Mouse (Mus musculus) heart, embryonic 12.5 days (tissue): ENCODE data around the gene Sec23b. TPM values are rescaled to one million over a fixed set of nuclear protein-coding genes. Genes with fewer than 3 reads are reported as not detected.
A peak's percentile ranks its signal among the peaks of the same experiment; 100 is the strongest.

Experiments
- ATAC-seq: fragments of 200-750 bp; cut with Nextera tagmentation; 2 replicates; pipeline ENCODE4 v1.8.0; 2017; ENCODE audit warnings: moderate TSS enrichment, moderate library complexity; ENCODE audit not compliant: insufficient number of reproducible peaks, low FRiP score
- H3K27ac ChIP-seq: fragments of 300-500 bp; sonication (generic); 2 replicates; pipeline ENCODE4 v1.5.1; 2016; ENCODE audit warnings: mild to moderate bottlenecking, moderate library complexity; ENCODE audit not compliant: poor library complexity, severe bottlenecking
- H3K27me3 ChIP-seq: fragments of 300-500 bp; sonication (generic); replicated peaks from 2 replicates; pipeline ENCODE4 v1.6.1; 2016; ENCODE audit warnings: mild to moderate bottlenecking, moderate library complexity
- H3K36me3 ChIP-seq: fragments of 300-500 bp; sonication (generic); 2 replicates; pipeline ENCODE4 v1.6.1; 2016; ENCODE audit warnings: mild to moderate bottlenecking, moderate library complexity
- H3K4me1 ChIP-seq: fragments of 300-500 bp; sonication (generic); replicated peaks from 2 replicates; pipeline ENCODE4 v1.6.1; 2016; ENCODE audit warnings: mild to moderate bottlenecking
- H3K4me2 ChIP-seq: fragments of 300-500 bp; sonication (generic); 2 replicates; pipeline ENCODE4 v1.6.1; 2016; ENCODE audit warnings: mild to moderate bottlenecking, moderate library complexity
- H3K4me3 ChIP-seq: fragments of 300-500 bp; sonication (generic); 2 replicates; pipeline ENCODE4 v1.5.1; 2016; ENCODE audit warnings: mild to moderate bottlenecking
- H3K9ac ChIP-seq: fragments of 300-500 bp; sonication (generic); 2 replicates; pipeline ENCODE4 v1.6.1; 2016; ENCODE audit warnings: mild to moderate bottlenecking, moderate library complexity
- H3K9me3 ChIP-seq: fragments of 300-500 bp; sonication (generic); replicated peaks from 2 replicates; pipeline ENCODE4 v1.6.1; 2016; ENCODE audit warnings: mild to moderate bottlenecking, moderate library complexity
- WGBS: fragments of 180-500 bp; shearing (Covaris S2); methylation state at CpG from one replicate; pipeline ENCODE4 v1.1.7; 2016; 5-methylcytosine and 5-hydroxymethylcytosine counted together
- polyA plus RNA-seq: library from polyadenylated mRNA; unstranded; fragments of >200 nt; fragmentation: Nextera tagmentation; extraction: Ambion mirVana; gene quantifications from 2 replicates; pipeline ENCODE4 v1.2.1, GENCODE M21; 2016

The Sec23b gene
- polyA plus RNA-seq, 1 experiment from 2014 or later: 50.6 TPM

DNA sequence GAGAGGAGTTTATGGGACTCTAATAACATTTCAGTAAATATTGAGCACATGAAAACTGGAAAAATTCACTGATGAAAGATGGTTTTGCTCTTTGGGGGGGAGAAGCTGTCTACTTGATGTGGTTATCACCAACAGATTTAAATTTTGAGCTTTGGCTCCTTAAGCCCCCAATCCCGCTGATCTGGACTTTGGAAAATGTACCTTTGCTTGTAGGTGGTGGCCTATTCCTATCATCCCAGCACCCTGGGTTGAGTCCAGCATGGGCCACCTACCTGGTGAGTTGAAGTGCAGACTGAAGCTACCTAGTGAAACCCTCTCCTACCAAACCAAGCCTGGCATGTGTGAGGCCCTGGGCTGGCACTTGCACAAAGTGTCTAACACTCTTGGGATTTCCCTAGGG, 45.5 kb downstream of the Sec23b start:
- H3K9ac ChIP-seq: no peak overlapping the region
- H3K9me3 ChIP-seq: no peaks in the 10 kb centered on the region
- no peak overlapping the region for H3K4me3 ChIP-seq
- no peak overlapping the region for H3K4me2 ChIP-seq
- no peaks in the 10 kb centered on the region for H3K4me1 ChIP-seq
- no peak for ATAC-seq
- no peaks in the 10 kb centered on the region for H3K27me3 ChIP-seq
- H3K36me3 ChIP-seq: peaks cover 3% of the 10 kb centered on the region; the same call in 1 of the 2 replicates
- no peak overlapping the region for H3K27ac ChIP-seq
- WGBS: 84% methylated on average over 1 of the region's 1 CpGs

DNA sequence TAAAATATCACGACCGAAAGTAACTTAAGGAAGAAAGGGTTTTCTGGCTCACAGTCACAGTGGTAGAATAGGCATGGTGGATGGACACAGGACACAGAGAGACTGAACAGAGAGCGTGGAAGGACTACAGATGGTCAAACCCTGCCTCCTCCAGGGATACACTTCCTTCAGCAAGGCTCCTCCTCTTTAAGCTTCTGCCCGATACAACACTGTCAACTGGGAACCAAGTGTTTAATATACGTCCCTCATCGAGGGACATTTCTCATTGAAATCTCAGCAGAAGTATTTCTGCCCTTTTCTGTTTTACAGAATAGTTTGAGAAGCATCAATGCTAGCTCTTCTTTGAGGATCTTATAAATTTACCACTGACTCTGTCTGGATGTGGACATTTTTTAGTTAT, 57.9 kb downstream of the Sec23b start:
- H3K9me3 ChIP-seq: no peaks in the 10 kb centered on the region; the same call in 1 of the 2 replicates
- H3K36me3 ChIP-seq: no peaks in the 10 kb centered on the region
- H3K4me2 ChIP-seq: no peak overlapping the region
- H3K9ac ChIP-seq: no peak overlapping the region
- H3K27me3 ChIP-seq: no peaks in the 10 kb centered on the region
- H3K4me1 ChIP-seq: 0 out of 2 replicates have a peak, but pooled peaks cover 8% of the 10 kb centered on the region
- no peak overlapping the region for H3K27ac ChIP-seq
- no peak overlapping the region for H3K4me3 ChIP-seq
- 90% methylated on average over 6 of the region's 6 CpGs for WGBS
- no peak for ATAC-seq

DNA sequence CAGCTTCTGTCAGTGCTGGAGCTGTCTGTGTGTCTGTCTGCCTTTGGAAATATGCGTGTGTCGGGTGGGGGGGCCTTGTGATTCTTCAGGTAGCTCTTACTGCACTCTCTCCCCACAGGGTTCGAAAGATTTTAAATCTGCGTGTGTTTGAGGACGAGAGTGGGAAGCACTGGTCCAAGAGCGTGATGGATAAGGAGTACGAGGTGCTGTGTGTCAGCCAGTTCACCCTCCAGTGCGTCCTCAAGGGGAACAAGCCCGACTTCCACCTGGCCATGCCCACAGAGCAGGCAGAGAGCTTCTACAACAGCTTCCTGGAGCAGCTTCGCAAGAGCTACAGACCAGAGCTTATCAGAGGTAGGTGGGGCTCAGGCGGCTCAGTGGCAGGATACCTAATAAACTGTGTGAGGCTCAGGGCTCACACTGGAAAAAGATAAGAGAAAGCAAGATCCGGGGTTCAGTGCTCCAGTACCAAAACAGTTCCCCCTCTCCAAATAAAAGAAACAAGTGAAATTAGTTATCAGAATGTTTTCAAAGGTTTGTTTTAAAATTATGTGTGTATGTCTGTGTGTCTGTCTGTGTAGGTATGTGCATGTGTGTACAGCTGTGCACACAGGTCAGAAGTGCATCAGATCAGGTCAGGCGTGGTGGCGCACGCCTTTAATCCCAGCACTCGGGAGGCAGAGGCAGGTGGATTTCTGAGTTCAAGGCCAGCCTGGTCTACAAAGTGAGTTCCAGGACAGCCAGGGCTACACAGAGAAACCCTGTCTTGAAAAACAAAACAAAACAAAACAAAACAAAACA, 61.2 kb downstream of the Sec23b start:
- no peaks in the 10 kb centered on the region for H3K27me3 ChIP-seq
- H3K9me3 ChIP-seq: no peaks in the 10 kb centered on the region; the same call in 1 of the 2 replicates
- no peak overlapping the region for H3K9ac ChIP-seq
- no peak overlapping the region for H3K4me3 ChIP-seq
- H3K4me1 ChIP-seq: 0 out of 2 replicates have a peak, but pooled peaks cover 8% of the 10 kb centered on the region
- H3K36me3 ChIP-seq: no peaks in the 10 kb centered on the region
- H3K27ac ChIP-seq: no peak overlapping the region
- no peak for ATAC-seq
- 55% methylated on average over 16 of the region's 16 CpGs for WGBS
- no peak overlapping the region for H3K4me2 ChIP-seq

DNA sequence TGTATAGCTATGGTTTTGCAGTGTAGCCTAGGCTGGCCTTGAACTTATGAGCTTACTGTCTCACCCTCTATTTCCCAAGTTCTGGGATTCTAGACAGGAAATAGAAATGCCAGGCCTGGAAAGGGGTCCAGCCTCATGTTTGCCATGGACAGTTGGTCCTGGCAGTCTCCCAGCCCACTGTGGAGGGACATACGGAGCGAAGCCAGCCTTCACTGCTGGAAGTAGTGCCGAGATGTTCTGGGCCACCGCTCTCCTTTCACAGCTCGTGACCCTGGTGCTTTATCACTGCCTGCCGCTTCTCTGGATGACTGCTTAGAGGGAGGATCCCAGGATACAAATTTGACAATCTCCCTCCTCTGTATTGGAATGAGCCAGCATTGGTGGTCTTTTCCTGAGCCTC, 65.5 kb downstream of the Sec23b start:
- Histone ChIP-seq H3K27ac (no peak overlapping the region), H3K4me2 (no peak overlapping the region), H3K9ac (no peak overlapping the region), H3K4me3 (no peak overlapping the region), H3K4me1 (0 out of 2 replicates have a peak, but pooled peaks cover 8% of the 10 kb centered on the region), H3K36me3 (no peaks in the 10 kb centered on the region), H3K27me3 (no peaks in the 10 kb centered on the region), H3K9me3 (peaks cover 1% of the 10 kb centered on the region; the same call in 1 of the 2 replicates)
- ATAC-seq: no peak
- WGBS: 93% methylated on average over 6 of the region's 6 CpGs

DNA sequence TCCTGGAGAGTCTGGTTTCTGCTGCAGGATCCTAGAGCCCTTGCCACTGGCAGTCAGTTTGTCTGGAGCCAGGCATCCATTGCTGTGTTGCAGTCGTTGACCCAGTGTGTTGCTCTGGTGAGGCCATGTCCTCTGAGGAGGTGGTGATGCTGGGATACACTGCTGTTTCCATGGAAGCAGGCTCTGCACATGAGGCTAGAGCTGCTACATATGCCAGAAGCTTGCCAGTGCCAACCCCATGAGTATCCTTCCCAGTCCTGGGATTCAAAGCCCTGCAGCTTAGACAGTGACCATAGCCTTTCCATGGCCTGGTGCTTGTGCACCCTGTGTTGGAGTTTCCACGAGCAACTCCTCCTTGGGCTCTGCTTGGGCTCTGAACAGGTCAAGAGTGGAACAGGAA, 77.5 kb downstream of the Sec23b start:
- Histone ChIP-seq H3K9ac (no peak overlapping the region), H3K27me3 (no peaks in the 10 kb centered on the region), H3K4me2 (no peak overlapping the region), H3K36me3 (0 out of 2 replicates have a peak, but pooled peaks cover 6% of the 10 kb centered on the region), H3K4me1 (no peaks in the 10 kb centered on the region), H3K9me3 (no peaks in the 10 kb centered on the region), H3K4me3 (no peak overlapping the region), H3K27ac (no peak overlapping the region)
- no peak for ATAC-seq
- WGBS: 73% methylated on average over 2 of the region's 2 CpGs

DNA sequence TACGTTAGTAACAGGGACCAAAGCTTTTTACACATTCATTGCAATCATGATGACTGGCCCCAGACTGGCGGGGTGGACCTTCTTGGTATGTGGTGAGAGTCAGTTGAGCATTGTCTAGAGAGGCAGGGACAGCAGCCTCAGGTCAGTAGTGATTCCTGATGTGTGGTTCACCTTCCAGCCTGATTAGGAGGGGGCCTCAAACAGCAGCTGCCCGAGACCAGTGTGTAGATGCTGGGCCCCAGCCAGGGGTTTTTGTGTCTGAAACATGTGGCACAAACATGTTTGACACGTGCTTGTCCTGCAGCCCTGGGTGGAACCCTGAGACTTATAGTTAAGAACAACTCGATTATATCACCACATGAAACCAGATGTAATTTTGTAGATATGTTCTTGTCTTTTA, 78.2 kb downstream of the Sec23b start:
- Histone ChIP-seq H3K4me2 (no peak overlapping the region), H3K9me3 (no peaks in the 10 kb centered on the region), H3K4me3 (no peak overlapping the region), H3K27ac (no peak overlapping the region), H3K4me1 (no peaks in the 10 kb centered on the region), H3K36me3 (0 out of 2 replicates have a peak, but pooled peaks cover 6% of the 10 kb centered on the region), H3K9ac (no peak overlapping the region), H3K27me3 (no peaks in the 10 kb centered on the region)
- 71% methylated on average over 5 of the region's 5 CpGs for WGBS
- ATAC-seq: no peak

DNA sequence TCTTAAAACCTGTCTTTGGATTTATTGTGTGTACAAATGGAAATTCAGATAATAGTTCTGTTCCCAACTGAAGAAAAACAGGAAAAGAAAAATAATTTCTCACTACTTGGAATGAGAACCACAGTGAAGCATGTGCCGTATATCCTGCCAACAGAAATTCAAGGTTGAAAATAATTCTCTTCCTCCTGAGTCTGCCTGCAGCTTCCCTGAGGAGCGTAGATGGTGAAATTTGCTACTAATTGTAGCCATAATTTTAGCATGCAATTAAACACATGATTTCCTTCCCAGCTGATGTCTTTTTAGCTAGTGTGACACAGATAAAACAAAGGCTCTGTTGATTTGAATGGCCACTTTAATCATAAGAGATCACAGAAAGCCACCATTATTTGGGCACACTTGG, 78.7 kb downstream of the Sec23b start:
- WGBS: 79% methylated on average over 2 of the region's 2 CpGs
- no peak for ATAC-seq
- H3K9me3 ChIP-seq: no peaks in the 10 kb centered on the region
- no peak overlapping the region for H3K27ac ChIP-seq
- no peaks in the 10 kb centered on the region for H3K27me3 ChIP-seq
- H3K9ac ChIP-seq: no peak overlapping the region
- H3K4me2 ChIP-seq: no peak overlapping the region
- no peaks in the 10 kb centered on the region for H3K4me1 ChIP-seq
- no peak overlapping the region for H3K4me3 ChIP-seq
- H3K36me3 ChIP-seq: 0 out of 2 replicates have a peak, but pooled peaks cover 6% of the 10 kb centered on the region

DNA sequence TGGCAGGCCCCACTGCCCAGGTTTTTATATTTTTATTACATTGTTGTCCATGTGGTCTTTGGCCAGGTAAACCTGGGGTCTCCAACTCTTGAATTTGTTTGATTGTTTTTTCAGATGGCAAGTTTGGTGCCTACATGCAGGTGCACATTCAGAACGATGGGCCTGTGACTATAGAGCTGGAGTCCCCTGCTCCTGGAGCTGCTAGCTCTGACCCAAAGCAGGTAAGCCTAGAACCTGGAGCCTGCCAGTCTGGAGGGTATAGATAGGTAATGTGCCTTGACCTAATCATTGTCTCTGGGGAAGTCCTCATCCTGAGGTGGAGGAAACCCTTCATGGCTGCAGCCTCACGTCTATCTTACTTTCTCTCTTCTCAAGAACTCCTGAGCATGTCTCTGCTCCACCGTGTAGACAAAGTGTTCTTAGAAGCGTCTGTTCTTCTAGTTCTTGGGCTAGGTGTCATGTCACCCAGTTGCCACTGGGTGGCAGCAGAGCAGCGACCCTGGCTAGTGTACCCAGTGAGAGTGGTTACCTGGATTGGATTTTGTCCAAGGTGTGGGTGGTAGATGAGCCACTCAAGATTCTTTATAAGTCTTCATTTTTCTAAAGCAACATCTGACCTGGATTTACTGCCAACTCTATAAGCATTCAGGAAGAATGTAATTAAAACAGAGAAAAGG, 79.8 kb downstream of the Sec23b start:
- 0 out of 2 replicates have a peak, but pooled peaks have one; percentile 15 for ATAC-seq
- Histone ChIP-seq H3K27me3 (no peaks in the 10 kb centered on the region), H3K4me1 (peaks cover 5% of the 10 kb centered on the region; the same call in 1 of the 2 replicates), H3K9me3 (no peaks in the 10 kb centered on the region), H3K4me3 (no peak overlapping the region), H3K4me2 (no peak overlapping the region), H3K27ac (no peak overlapping the region), H3K36me3 (0 out of 2 replicates have a peak, but pooled peaks cover 6% of the 10 kb centered on the region), H3K9ac (no peak overlapping the region)
- 21% methylated on average over 5 of the region's 5 CpGs for WGBS

DNA sequence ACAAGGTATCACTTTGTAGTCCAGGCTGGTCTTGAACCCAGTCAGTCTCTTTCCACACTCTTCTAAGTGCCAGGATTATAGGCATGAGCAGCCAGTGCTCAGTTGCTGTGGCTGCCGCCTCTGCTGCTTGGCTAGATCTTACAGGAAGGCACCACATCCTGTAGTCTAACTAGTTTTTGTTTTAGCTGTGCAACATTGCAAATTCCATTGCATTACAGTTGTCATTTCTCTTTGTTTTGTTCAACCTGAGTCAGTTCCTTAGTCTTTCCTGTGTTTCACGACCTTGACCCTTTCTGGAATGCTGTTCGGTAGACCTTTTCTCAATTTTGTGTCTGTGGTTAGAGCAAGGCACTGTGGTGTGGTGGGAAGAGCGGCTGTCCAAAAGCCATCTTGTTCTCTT, 81.2 kb downstream of the Sec23b start:
- Histone ChIP-seq H3K27me3 (no peaks in the 10 kb centered on the region), H3K36me3 (0 out of 2 replicates have a peak, but pooled peaks cover 5% of the 10 kb centered on the region), H3K4me3 (no peak overlapping the region), H3K4me2 (no peak overlapping the region), H3K9me3 (no peaks in the 10 kb centered on the region), H3K4me1 (peaks cover 5% of the 10 kb centered on the region), H3K27ac (no peak overlapping the region), H3K9ac (no peak overlapping the region)
- ATAC-seq: no peak
- WGBS: 68% methylated on average over 4 of the region's 4 CpGs

DNA sequence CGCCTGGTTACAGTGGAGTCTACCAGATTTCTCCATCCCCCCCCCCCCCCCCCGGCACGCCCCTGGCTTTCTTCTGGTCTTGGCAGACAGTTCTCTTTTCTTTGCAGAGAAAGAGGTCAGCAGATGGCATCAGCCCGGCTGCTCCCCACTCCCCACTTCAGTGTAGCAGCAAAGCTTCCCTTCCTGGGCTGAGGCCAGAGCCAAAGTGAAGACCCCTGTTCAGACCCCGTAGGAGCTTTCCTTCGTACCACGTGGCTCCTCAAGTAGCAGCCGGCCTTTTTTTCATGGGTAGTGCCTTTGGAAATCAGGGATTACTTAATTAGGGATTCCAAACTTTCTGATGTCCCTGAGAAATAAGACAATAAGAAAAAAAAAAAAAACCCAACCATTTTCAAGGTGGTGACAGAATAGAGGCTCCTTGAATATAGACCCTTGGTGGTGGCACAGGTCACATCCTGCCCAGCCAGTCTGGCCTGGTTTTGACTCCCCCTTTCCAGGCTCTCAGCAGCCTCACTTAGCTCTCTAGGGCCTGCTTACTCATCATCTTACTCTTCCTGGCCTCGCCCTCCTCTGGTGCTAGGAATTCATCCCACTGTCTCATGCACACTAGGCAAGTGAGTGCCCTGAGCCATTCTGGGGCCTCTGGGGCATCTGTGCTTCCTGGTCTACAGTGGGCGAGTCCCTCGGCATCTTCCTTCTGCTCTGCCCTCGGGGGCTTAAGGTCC, 81.8 kb downstream of the Sec23b start:
- no peak overlapping the region for H3K9ac ChIP-seq
- H3K4me2 ChIP-seq: no peak overlapping the region
- no peaks in the 10 kb centered on the region for H3K9me3 ChIP-seq
- H3K27ac ChIP-seq: no peak overlapping the region
- peaks cover 5% of the 10 kb centered on the region for H3K4me1 ChIP-seq
- no peak overlapping the region for H3K4me3 ChIP-seq
- WGBS: 74% methylated on average over 12 of the region's 12 CpGs
- ATAC-seq: no peak
- no peaks in the 10 kb centered on the region for H3K36me3 ChIP-seq
- H3K27me3 ChIP-seq: no peaks in the 10 kb centered on the region

DNA sequence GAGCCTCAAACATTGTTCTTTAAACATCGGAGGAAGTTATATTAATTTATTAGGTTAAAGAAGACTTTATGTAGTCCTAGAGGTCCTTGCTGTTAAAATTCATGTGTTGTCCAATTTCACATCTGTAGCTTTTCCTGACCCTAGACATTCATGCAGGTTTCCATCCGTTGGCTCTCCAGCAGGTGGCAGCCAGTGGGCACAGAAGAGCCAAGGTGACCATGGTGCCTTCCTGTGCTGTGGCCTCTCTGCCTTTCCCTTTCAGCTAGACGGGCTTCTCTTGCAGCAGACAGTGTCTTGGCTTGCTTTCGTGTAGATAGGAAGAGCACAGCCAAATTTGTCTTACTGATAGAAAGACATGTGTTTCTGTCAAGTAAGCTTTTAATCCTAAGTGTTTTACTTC, 82.7 kb downstream of the Sec23b start:
- WGBS: 52% methylated on average over 4 of the region's 4 CpGs
- no peak for ATAC-seq

More for the DNA sequence above, 82.7 kb downstream of the Sec23b start:
- H3K27me3 ChIP-seq: no peaks in the 10 kb centered on the region
- H3K9me3 ChIP-seq: no peaks in the 10 kb centered on the region
- H3K4me1 ChIP-seq: peaks cover 10% of the 10 kb centered on the region
- no peak overlapping the region for H3K4me3 ChIP-seq
- H3K27ac ChIP-seq: no peak overlapping the region
- H3K9ac ChIP-seq: no peak overlapping the region
- no peak overlapping the region for H3K4me2 ChIP-seq
- no peaks in the 10 kb centered on the region for H3K36me3 ChIP-seq
